Mouse (Mus musculus) cortical plate, adult 2 months (tissue): ENCODE results near the gene Adam10.

ENCODE experiments used
- CTCF ChIP-seq: fragments of 200-500 bp; IDR thresholded peaks from 2 replicates; pipeline ENCODE4 v1.5.1; 2011; ENCODE audit warnings: mild to moderate bottlenecking, control low read depth, low read length; ENCODE audit not compliant: insufficient read depth; ENCODE audit errors: extremely low read depth
- POLR2A ChIP-seq: fragments of 200-500 bp; IDR thresholded peaks from 2 replicates; pipeline ENCODE4 v1.6.1; 2011; ENCODE audit warnings: mild to moderate bottlenecking, low read length, control low read depth; ENCODE audit not compliant: insufficient read depth; ENCODE audit errors: extremely low read depth

- TF ChIP-seq CTCF (no peak), POLR2A (no peak)
These were observed 23.1 kb upstream of the Adam10 start for GRCm38 (mm10) chr9:70655764-70656129.
